In the genomic region with DNA sequence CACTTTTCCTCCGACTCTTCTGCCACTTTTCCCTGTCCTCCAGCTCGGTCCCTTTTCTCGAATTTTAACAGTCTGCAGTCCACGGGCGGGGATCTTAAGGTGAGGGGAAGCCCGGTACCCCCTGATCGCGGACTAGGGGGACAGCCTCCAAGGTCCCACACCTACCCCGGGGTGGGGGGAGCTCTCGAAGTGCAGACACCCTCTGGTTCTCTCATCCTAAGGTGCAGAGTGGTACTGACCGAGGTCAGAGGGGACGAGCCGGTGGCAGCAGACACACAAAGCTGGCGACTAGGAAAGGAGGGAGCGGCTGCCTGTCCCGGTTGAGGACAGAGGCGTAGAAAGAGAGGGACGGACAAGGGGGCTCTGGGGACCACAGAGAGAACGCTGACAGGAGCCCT, we compare ENCODE assay signal across 8 mouse cellular contexts. TPM values are rescaled to one million over a fixed set of nuclear protein-coding genes. Genes with fewer than 3 reads are reported as not detected.
A peak's percentile ranks its signal among the peaks of the same experiment; 100 is the strongest.
DNase-seq lines count a peak whose midpoint lies in the region; ATAC-seq and TF ChIP-seq lines count a peak whose summit lies in the region.

No protein-coding gene starts in this region.

- peaks cover 27% of the 10 kb centered on the region for H3K4me1 ChIP-seq in kidney, embryonic 15.5 days
- H3K4me1 ChIP-seq in MEL (ENCODE audit: control insufficient read depth in 1 of 2, insufficient read depth in 2 of 2, low read length in 2 of 2) = peaks cover 5 to 20% of the 10 kb centered on the region in 2 experiments
- H3K4me1 ChIP-seq in forebrain, embryonic 10.5 days = peaks cover 35% of the 10 kb centered on the region
- peaks cover 15% of the 10 kb centered on the region for H3K4me1 ChIP-seq in limb, embryonic 12.5 days (replicated peaks)
- H3K4me1 ChIP-seq in neural tube, embryonic 14.5 days (ENCODE audit: control insufficient read depth, insufficient read depth, low read length) = peaks cover 18% of the 10 kb centered on the region

- no peak for DNase-seq in kidney, postnatal 4 days
- DNase-seq in MEL (ENCODE audit: low read depth, low spot score) = no peak
- DNase-seq in forebrain, embryonic 10.5 days (ENCODE audit: extremely low spot score, low spot score) = no peak
- DNase-seq in adrenal gland, adult (ENCODE audit: inconsistent age in 2 of 2, low spot score in 1 of 2) = no peak

- peaks cover 24% of the 10 kb centered on the region for H3K79me2 ChIP-seq in MEL (ENCODE audit: control insufficient read depth, insufficient read depth, low read length, poor library complexity)

- peaks cover 10% of the 10 kb centered on the region; the same call in 1 of the 2 replicates for H3K36me3 ChIP-seq in kidney, embryonic 15.5 days
- H3K36me3 ChIP-seq in MEL (ENCODE audit: control insufficient read depth in 1 of 2, insufficient read depth in 2 of 2, low read length in 2 of 2) = peaks cover 0 to 17% of the 10 kb centered on the region in 2 experiments; a peak in 2 of 4 replicates
- H3K36me3 ChIP-seq in forebrain, embryonic 10.5 days (replicated peaks) = peaks cover 31% of the 10 kb centered on the region
- H3K36me3 ChIP-seq in limb, embryonic 12.5 days = peaks cover 10% of the 10 kb centered on the region; the same call in 1 of the 2 replicates
- H3K36me3 ChIP-seq in neural tube, embryonic 14.5 days (ENCODE audit: control insufficient read depth, insufficient read depth, low read length) = no peaks in the 10 kb centered on the region

- no peak for ATAC-seq in kidney, embryonic 15.5 days (replicated peaks; ENCODE audit: low FRiP score)
- ATAC-seq in limb, embryonic 12.5 days (ENCODE audit: insufficient number of reproducible peaks, insufficient read depth, low FRiP score, low TSS enrichment, low read depth) = peak; percentile 38; the same call in 1 of the 2 replicates
- ATAC-seq in neural tube, embryonic 14.5 days (ENCODE audit: low read depth) = no peak; the same call in 1 of the 2 replicates
- ATAC-seq in cerebellum, adult (ENCODE audit: insufficient number of reproducible peaks, low FRiP score, low TSS enrichment) = no peak; the same call in none of the 2 replicates

- H3K9me3 ChIP-seq in kidney, embryonic 15.5 days (replicated peaks) = no peaks in the 10 kb centered on the region
- H3K9me3 ChIP-seq in MEL (replicated peaks; ENCODE audit: insufficient read depth, low read length) = no peaks in the 10 kb centered on the region
- H3K9me3 ChIP-seq in forebrain, embryonic 10.5 days = no peaks in the 10 kb centered on the region
- no peaks in the 10 kb centered on the region for H3K9me3 ChIP-seq in limb, embryonic 12.5 days
- no peaks in the 10 kb centered on the region for H3K9me3 ChIP-seq in neural tube, embryonic 14.5 days (ENCODE audit: control insufficient read depth, low read length)

- H3K9ac ChIP-seq in kidney, embryonic 15.5 days = peak overlapping the region; percentile 95
- H3K9ac ChIP-seq in MEL (ENCODE audit: control insufficient read depth, low read depth, low read length, poor library complexity, severe bottlenecking) = peak overlapping the region; percentile 89
- peak overlapping the region; percentile 95 for H3K9ac ChIP-seq in limb, embryonic 12.5 days (replicated peaks)
- peak overlapping the region; percentile 97 for H3K9ac ChIP-seq in neural tube, embryonic 14.5 days (replicated peaks; ENCODE audit: low read depth, low read length)

- no peaks in the 10 kb centered on the region for H3K27me3 ChIP-seq in kidney, embryonic 15.5 days
- no peaks in the 10 kb centered on the region for H3K27me3 ChIP-seq in MEL (ENCODE audit: control insufficient read depth in 1 of 2, insufficient read depth in 2 of 2, low read length in 2 of 2)
- H3K27me3 ChIP-seq in forebrain, embryonic 10.5 days (ENCODE audit: poor library complexity, severe bottlenecking) = no peaks in the 10 kb centered on the region
- H3K27me3 ChIP-seq in limb, embryonic 12.5 days = no peaks in the 10 kb centered on the region
- no peaks in the 10 kb centered on the region for H3K27me3 ChIP-seq in neural tube, embryonic 14.5 days (ENCODE audit: control insufficient read depth, insufficient read depth, low read length)

- H3K4me3 ChIP-seq in kidney, embryonic 15.5 days (replicated peaks) = peak overlapping the region; percentile 97
- peak overlapping the region; percentile 78 to 83 for H3K4me3 ChIP-seq in MEL (ENCODE audit: control insufficient read depth in 1 of 2, insufficient read depth in 1 of 2, low read depth in 2 of 2, low read length in 2 of 2)
- peak overlapping the region; percentile 83 for H3K4me3 ChIP-seq in forebrain, embryonic 10.5 days
- peak overlapping the region; percentile 97 for H3K4me3 ChIP-seq in limb, embryonic 12.5 days (replicated peaks)
- peak overlapping the region; percentile 95 for H3K4me3 ChIP-seq in neural tube, embryonic 14.5 days (ENCODE audit: low read depth, low read length)

- 0% methylated on average over 19 of the region's 19 CpGs for WGBS in kidney, embryonic 15.5 days
- 0% methylated on average over 19 of the region's 19 CpGs for WGBS in forebrain, embryonic 10.5 days
- WGBS in limb, embryonic 12.5 days = under 1% methylated on average over 19 of the region's 19 CpGs
- WGBS in neural tube, embryonic 14.5 days = 2% methylated on average over 19 of the region's 19 CpGs

- no peak for TF ChIP-seq EP300 in MEL (IDR thresholded peaks at IDR 0.05; ENCODE audit: low read depth in 1 of 2, low read length in 2 of 2)

- peak overlapping the region; percentile 87 for H3K27ac ChIP-seq in kidney, embryonic 15.5 days
- peak overlapping the region; percentile 68 for H3K27ac ChIP-seq in MEL (ENCODE audit: control insufficient read depth, low read depth, low read length)
- H3K27ac ChIP-seq in forebrain, embryonic 10.5 days = peak overlapping the region; percentile 98
- peak overlapping the region; percentile 86 for H3K27ac ChIP-seq in limb, embryonic 12.5 days
- peak overlapping the region; percentile 91 for H3K27ac ChIP-seq in neural tube, embryonic 14.5 days (ENCODE audit: low read depth, low read length)

- no peak; a peak in 1 of 4 replicates for TF ChIP-seq POLR2A in MEL (IDR thresholded peaks at IDR 0.05; ENCODE audit: control insufficient read depth in 1 of 2, insufficient read depth in 1 of 2, low read depth in 1 of 2, low read length in 2 of 2, poor library complexity in 1 of 2)

- TF ChIP-seq RAD21 in MEL (IDR thresholded peaks at IDR 0.05; ENCODE audit: low read depth, low read length) = no peak

- TF ChIP-seq CTCF in MEL (IDR thresholded peaks at IDR 0.05 in 2 of 3, conservative IDR thresholded peaks at IDR 0.05 in 1 of 3; ENCODE audit: control insufficient read depth in 1 of 3, insufficient read depth in 1 of 3, low read depth in 2 of 3, low read length in 3 of 3, poor library complexity in 1 of 3, severe bottlenecking in 1 of 3) = no peak

- peak overlapping the region; percentile 88 for H3K4me2 ChIP-seq in kidney, embryonic 15.5 days
- H3K4me2 ChIP-seq in limb, embryonic 12.5 days = peak overlapping the region; percentile 83
- peak overlapping the region; percentile 86 for H3K4me2 ChIP-seq in neural tube, embryonic 14.5 days (ENCODE audit: low read depth, low read length)

TF ChIP-seq in MEL, 35 proteins besides CTCF, POLR2A, EP300 and RAD21:
- no peak for TF ChIP-seq TAL1 (IDR thresholded peaks at IDR 0.05; ENCODE audit: low read length)
- no peak for TF ChIP-seq GATA1 (IDR thresholded peaks at IDR 0.05; ENCODE audit: low read depth, low read length)
TF ChIP-seq in MEL: peak in this region for 0.

RNA-seq across cellular contexts. Expression of a gene that starts 0.6 kb away (rescaled TPM):
- polyA plus RNA-seq in kidney, embryonic 15.5 days (2015; fragmentation: Nextera tagmentation; extraction: Ambion mirVana) = 98.5 and 105 TPM in 2 replicates
- 14.4 and 17.1 TPM in 2 replicates for total RNA-seq in MEL (2012; rRNA removed)
- 100 to 1,000 TPM in 1 of 2 experiments, 10 to 100 TPM in 1; 49.3 to 290 TPM for polyA plus RNA-seq in MEL (2012; ENCODE audit: insufficient read depth in 1 of 2, insufficient read length in 2 of 2, low read depth in 1 of 2, low replicate concordance in 2 of 2, missing spikeins in 1 of 2)
- polyA plus RNA-seq in forebrain, embryonic 10.5 days (2016; fragmentation: Nextera tagmentation; extraction: Ambion mirVana) = 117 and 119 TPM in 2 replicates
- polyA plus RNA-seq in limb, embryonic 12.5 days (2016; fragmentation: Nextera tagmentation; extraction: Ambion mirVana) = 135 and 149 TPM in 2 replicates
- polyA plus RNA-seq in neural tube, embryonic 14.5 days (2014; fragmentation: Nextera tagmentation; extraction: Ambion mirVana) = 82.4 and 99.1 TPM in 2 replicates

RNA-seq across cellular contexts. Expression of a gene that starts 25.2 kb away (rescaled TPM):
- 605 and 671 TPM in 2 replicates for polyA plus RNA-seq in kidney, embryonic 15.5 days (2015; fragmentation: Nextera tagmentation; extraction: Ambion mirVana)
- total RNA-seq in MEL (2012; rRNA removed) = 312 and 367 TPM in 2 replicates
- 100 to 1,000 TPM; 326 to 556 TPM for polyA plus RNA-seq in MEL (2012; ENCODE audit: insufficient read depth in 1 of 2, insufficient read length in 2 of 2, low read depth in 1 of 2, low replicate concordance in 2 of 2, missing spikeins in 1 of 2)
- 884 TPM in 2 replicates for polyA plus RNA-seq in forebrain, embryonic 10.5 days (2016; fragmentation: Nextera tagmentation; extraction: Ambion mirVana)
- polyA plus RNA-seq in limb, embryonic 12.5 days (2016; fragmentation: Nextera tagmentation; extraction: Ambion mirVana) = 798 and 826 TPM in 2 replicates
- 423 and 489 TPM in 2 replicates for polyA plus RNA-seq in neural tube, embryonic 14.5 days (2014; fragmentation: Nextera tagmentation; extraction: Ambion mirVana)

RNA-seq across cellular contexts. Expression of a gene that starts 55.5 kb away (rescaled TPM):
- polyA plus RNA-seq in kidney, embryonic 15.5 days (2015; fragmentation: Nextera tagmentation; extraction: Ambion mirVana) = 88.8 and 91.5 TPM in 2 replicates
- total RNA-seq in MEL (2012; rRNA removed) = 39.1 and 41.8 TPM in 2 replicates
- polyA plus RNA-seq in MEL (2012; ENCODE audit: insufficient read depth in 1 of 2, insufficient read length in 2 of 2, low read depth in 1 of 2, low replicate concordance in 2 of 2, missing spikeins in 1 of 2) = 10 to 100 TPM in 1 of 2 experiments, not detected in 1; 65.4 TPM
- polyA plus RNA-seq in forebrain, embryonic 10.5 days (2016; fragmentation: Nextera tagmentation; extraction: Ambion mirVana) = 111 and 113 TPM in 2 replicates
- 123 and 125 TPM in 2 replicates for polyA plus RNA-seq in limb, embryonic 12.5 days (2016; fragmentation: Nextera tagmentation; extraction: Ambion mirVana)
- 66.6 and 89.3 TPM in 2 replicates for polyA plus RNA-seq in neural tube, embryonic 14.5 days (2014; fragmentation: Nextera tagmentation; extraction: Ambion mirVana)
